Mouse (Mus musculus): Measurements from ENCODE around the gene Plscr2.

Plscr2 gene

GRCm38 (mm10) chr9:92338954-92339353 lies 63.6 kb downstream of the Plscr2 start:
- DNase-seq (ENCODE audit: inconsistent ontology term) = no peak
